Mouse (Mus musculus): ENCODE results near the gene Cars2. TPM values are rescaled to one million over a fixed set of nuclear protein-coding genes. Genes with fewer than 3 reads are reported as not detected.
"Not testable (repeated sequence)": the region's sequence is repeated elsewhere in the genome, so short reads cannot be mapped to it uniquely, and the experiment has no call there.

Cars2 gene
- polyA plus RNA-seq, 1 experiment = 25.9 TPM

- Histone ChIP-seq H3K4me3 (ENCODE audit: insufficient read depth, low read length) (no peak overlapping the region), H3K4me1 (ENCODE audit: control insufficient read depth, insufficient read depth, low read length) (no peaks in the 10 kb centered on the region), H3K27ac (ENCODE audit: insufficient read depth, low read length) (no peak overlapping the region)
- TF ChIP-seq CTCF (IDR thresholded peaks at IDR 0.05; ENCODE audit: extremely low read depth, insufficient read depth, low read length) (no peak), POLR2A (IDR thresholded peaks at IDR 0.05; ENCODE audit: extremely low read depth, insufficient read depth, low read length) (no peak)
These were observed 21.8 kb upstream of the Cars2 start for GRCm38 (mm10) chr8:11572428-11572827.

- H3K4me3 ChIP-seq (ENCODE audit: insufficient read depth, low read length) = no peak overlapping the region
- TF ChIP-seq CTCF (IDR thresholded peaks at IDR 0.05; ENCODE audit: extremely low read depth, insufficient read depth, low read length) (no peak), POLR2A (IDR thresholded peaks at IDR 0.05; ENCODE audit: extremely low read depth, insufficient read depth, low read length) (no peak)
- H3K27ac ChIP-seq (ENCODE audit: insufficient read depth, low read length) = no peak overlapping the region
- no peaks in the 10 kb centered on the region for H3K4me1 ChIP-seq (ENCODE audit: control insufficient read depth, insufficient read depth, low read length)
These were observed 21.4 kb upstream of the Cars2 start for GRCm38 (mm10) chr8:11571950-11572349.

GRCm38 (mm10) chr8:11570742-11571141 lies 20.2 kb upstream of the Cars2 start:
- TF ChIP-seq POLR2A (IDR thresholded peaks at IDR 0.05; ENCODE audit: extremely low read depth, insufficient read depth, low read length) = no peak
- no peak for TF ChIP-seq CTCF (IDR thresholded peaks at IDR 0.05; ENCODE audit: extremely low read depth, insufficient read depth, low read length)
- no peak overlapping the region for H3K4me3 ChIP-seq (ENCODE audit: insufficient read depth, low read length)
- H3K27ac ChIP-seq (ENCODE audit: insufficient read depth, low read length) = no peak overlapping the region
- no peaks in the 10 kb centered on the region for H3K4me1 ChIP-seq (ENCODE audit: control insufficient read depth, insufficient read depth, low read length)

- Histone ChIP-seq H3K4me1 (ENCODE audit: control insufficient read depth, insufficient read depth, low read length) (no peaks in the 10 kb centered on the region), H3K27ac (ENCODE audit: insufficient read depth, low read length) (no peak overlapping the region), H3K4me3 (ENCODE audit: insufficient read depth, low read length) (no peak overlapping the region)
- TF ChIP-seq CTCF (IDR thresholded peaks at IDR 0.05; ENCODE audit: extremely low read depth, insufficient read depth, low read length) = no peak
- no peak for TF ChIP-seq POLR2A (IDR thresholded peaks at IDR 0.05; ENCODE audit: extremely low read depth, insufficient read depth, low read length)
These were observed 18.9 kb upstream of the Cars2 start for GRCm38 (mm10) chr8:11569260-11570097.

GRCm38 (mm10) chr8:11568193-11568592 lies 17.6 kb upstream of the Cars2 start:
- not testable (repeated sequence) for H3K4me1 ChIP-seq (ENCODE audit: control insufficient read depth, insufficient read depth, low read length); H3K27ac ChIP-seq (ENCODE audit: insufficient read depth, low read length); H3K4me3 ChIP-seq (ENCODE audit: insufficient read depth, low read length)

- no peak overlapping the region for H3K27ac ChIP-seq (ENCODE audit: insufficient read depth, low read length)
- H3K4me1 ChIP-seq (ENCODE audit: control insufficient read depth, insufficient read depth, low read length) = no peaks in the 10 kb centered on the region
- TF ChIP-seq POLR2A (IDR thresholded peaks at IDR 0.05; ENCODE audit: extremely low read depth, insufficient read depth, low read length) (no peak), CTCF (IDR thresholded peaks at IDR 0.05; ENCODE audit: extremely low read depth, insufficient read depth, low read length) (no peak)
- no peak overlapping the region for H3K4me3 ChIP-seq (ENCODE audit: insufficient read depth, low read length)
These were observed 14.1 kb upstream of the Cars2 start for GRCm38 (mm10) chr8:11564721-11565120.

- H3K4me1 ChIP-seq (ENCODE audit: control insufficient read depth, insufficient read depth, low read length) = no peaks in the 10 kb centered on the region
- TF ChIP-seq CTCF (IDR thresholded peaks at IDR 0.05; ENCODE audit: extremely low read depth, insufficient read depth, low read length) = no peak
- no peak overlapping the region for H3K27ac ChIP-seq (ENCODE audit: insufficient read depth, low read length)
- H3K4me3 ChIP-seq (ENCODE audit: insufficient read depth, low read length) = no peak overlapping the region
These were observed 13.7 kb upstream of the Cars2 start for GRCm38 (mm10) chr8:11564236-11564635.

- no peak overlapping the region for H3K27ac ChIP-seq (ENCODE audit: insufficient read depth, low read length)
- H3K4me1 ChIP-seq (ENCODE audit: control insufficient read depth, insufficient read depth, low read length) = no peaks in the 10 kb centered on the region
- H3K4me3 ChIP-seq (ENCODE audit: insufficient read depth, low read length) = no peak overlapping the region
- TF ChIP-seq POLR2A (IDR thresholded peaks at IDR 0.05; ENCODE audit: extremely low read depth, insufficient read depth, low read length) (no peak), CTCF (IDR thresholded peaks at IDR 0.05; ENCODE audit: extremely low read depth, insufficient read depth, low read length) (no peak)
These were observed 9.6 kb upstream of the Cars2 start for GRCm38 (mm10) chr8:11560220-11560619.

- Histone ChIP-seq H3K4me3 (ENCODE audit: insufficient read depth, low read length) (no peak overlapping the region), H3K27ac (ENCODE audit: insufficient read depth, low read length) (no peak overlapping the region), H3K4me1 (ENCODE audit: control insufficient read depth, insufficient read depth, low read length) (no peaks in the 10 kb centered on the region)
- TF ChIP-seq POLR2A (IDR thresholded peaks at IDR 0.05; ENCODE audit: extremely low read depth, insufficient read depth, low read length) (no peak), CTCF (IDR thresholded peaks at IDR 0.05; ENCODE audit: extremely low read depth, insufficient read depth, low read length) (no peak)
These were observed 8.9 kb upstream of the Cars2 start for GRCm38 (mm10) chr8:11559511-11559910.

- no peaks in the 10 kb centered on the region for H3K4me1 ChIP-seq (ENCODE audit: control insufficient read depth, insufficient read depth, low read length)
- TF ChIP-seq POLR2A (IDR thresholded peaks at IDR 0.05; ENCODE audit: extremely low read depth, insufficient read depth, low read length) (peak; percentile 100), CTCF (IDR thresholded peaks at IDR 0.05; ENCODE audit: extremely low read depth, insufficient read depth, low read length) (no peak)
- peak overlapping the region; percentile 73 for H3K27ac ChIP-seq (ENCODE audit: insufficient read depth, low read length)
These were observed 7.4 kb upstream of the Cars2 start for GRCm38 (mm10) chr8:11557768-11558629.

More at GRCm38 (mm10) chr8:11557768-11558629, 7.4 kb upstream of the Cars2 start:
- H3K4me3 ChIP-seq (ENCODE audit: insufficient read depth, low read length) = peak overlapping the region; percentile 73
